Mouse (Mus musculus) intestine, embryonic 16.5 days (tissue): ENCODE results near the gene Zbtb38. TPM values are rescaled to one million over a fixed set of nuclear protein-coding genes. Genes with fewer than 3 reads are reported as not detected.

ENCODE experiments used
- ATAC-seq: fragments of 200-750 bp; cut with Nextera tagmentation; 2 replicates; pipeline ENCODE4 v1.8.0; 2017; ENCODE audit warnings: moderate TSS enrichment, moderate library complexity
- H3K27ac ChIP-seq: fragments of 300-500 bp; sonication (generic); 2 replicates; pipeline ENCODE4 v1.5.1; 2014; ENCODE audit warnings: mild to moderate bottlenecking, low read length
- H3K27me3 ChIP-seq: fragments of 300-500 bp; sonication (generic); replicated peaks from 2 replicates; pipeline ENCODE4 v1.6.1; 2014; ENCODE audit warnings: low read length, control low read depth, mixed read lengths; ENCODE audit not compliant: control insufficient read depth, insufficient read depth
- H3K36me3 ChIP-seq: fragments of 300-500 bp; sonication (generic); 2 replicates; pipeline ENCODE4 v1.6.1; 2014; ENCODE audit warnings: low read length, control low read depth; ENCODE audit not compliant: control insufficient read depth, insufficient read depth
- H3K4me1 ChIP-seq: fragments of 300-500 bp; sonication (generic); 2 replicates; pipeline ENCODE4 v1.6.1; 2014; ENCODE audit warnings: low read length, control low read depth, mixed read lengths; ENCODE audit not compliant: control insufficient read depth, insufficient read depth
- H3K4me2 ChIP-seq: fragments of 300-500 bp; sonication (generic); 2 replicates; pipeline ENCODE4 v1.6.1; 2014; ENCODE audit warnings: low read depth, low read length, control low read depth
- H3K4me3 ChIP-seq: fragments of 300-500 bp; sonication (generic); 2 replicates; pipeline ENCODE4 v1.5.1; 2014; ENCODE audit warnings: mild to moderate bottlenecking, low read length
- H3K9ac ChIP-seq: fragments of 300-500 bp; sonication (generic); 2 replicates; pipeline ENCODE4 v1.6.1; 2014; ENCODE audit warnings: low read depth, low read length
- H3K9me3 ChIP-seq: fragments of 300-500 bp; sonication (generic); 2 replicates; pipeline ENCODE4 v1.6.1; 2016; ENCODE audit warnings: low read length, control low read depth; ENCODE audit not compliant: control insufficient read depth
- WGBS: fragments of 180-500 bp; shearing (Covaris S2); extraction: QIAGEN DNeasy Blood & Tissue Kit; methylation state at CpG from one replicate; pipeline ENCODE4 v1.1.7; 2014; 5-methylcytosine and 5-hydroxymethylcytosine counted together
- polyA plus RNA-seq: library from polyadenylated mRNA; unstranded; fragments of >200 nt; fragmentation: Nextera tagmentation; extraction: Ambion mirVana; gene quantifications from 2 replicates; pipeline ENCODE4 v1.2.1, GENCODE M21; 2015

Gene Zbtb38
- polyA plus RNA-seq, 1 experiment from 2014 or later, result 20.3 TPM

GRCm38 (mm10) chr9:96753392-96753791 is 761 bp upstream of the Zbtb38 start:
- H3K9ac ChIP-seq, result no peak overlapping the region
- no peak overlapping the region for H3K4me3 ChIP-seq
- H3K9me3 ChIP-seq, result no peaks in the 10 kb centered on the region
- H3K27ac ChIP-seq, result no peak overlapping the region
- ATAC-seq, result no peak
- no peaks in the 10 kb centered on the region for H3K36me3 ChIP-seq
- H3K4me2 ChIP-seq, result no peak overlapping the region
- H3K4me1 ChIP-seq, result peaks cover 8% of the 10 kb centered on the region
- H3K27me3 ChIP-seq, result no peaks in the 10 kb centered on the region
- WGBS, result 95% methylated on average over 8 of the region's 8 CpGs

- Histone ChIP-seq H3K36me3 (no peaks in the 10 kb centered on the region), H3K4me2 (no peak overlapping the region), H3K27me3 (no peaks in the 10 kb centered on the region), H3K9me3 (no peaks in the 10 kb centered on the region), H3K4me1 (peaks cover 8% of the 10 kb centered on the region), H3K9ac (no peak overlapping the region), H3K27ac (0 out of 2 replicates have a peak overlapping the region, but pooled peaks have one; percentile 21), H3K4me3 (no peak overlapping the region)
- ATAC-seq, result peak; percentile 30
- 85% methylated on average over 15 of the region's 15 CpGs for WGBS
Observed at GRCm38 (mm10) chr9:96751821-96752602, 619 bp downstream of the Zbtb38 start.

DNA sequence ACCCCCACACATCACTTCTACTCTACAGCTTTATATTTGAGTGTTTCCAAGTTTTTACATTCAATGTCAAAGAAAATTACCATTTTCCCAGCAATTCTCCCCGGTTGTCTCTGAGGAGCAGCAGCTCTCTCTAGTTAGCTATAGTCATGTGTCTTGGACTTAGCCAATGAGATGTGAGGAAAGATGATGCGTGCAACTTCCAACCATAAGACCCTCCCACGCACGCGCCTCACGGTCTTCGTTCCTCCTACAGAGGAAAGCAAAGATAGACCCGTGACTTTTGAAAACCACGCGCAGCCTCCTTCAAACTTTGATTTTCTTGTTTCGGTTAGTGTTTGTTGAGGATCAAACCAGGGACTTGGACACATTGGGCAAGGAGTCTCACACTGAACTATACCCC is 2.0 kb downstream of the Zbtb38 start:
- Histone ChIP-seq H3K36me3 (no peaks in the 10 kb centered on the region), H3K27ac (no peak overlapping the region), H3K4me2 (no peak overlapping the region), H3K9ac (no peak overlapping the region), H3K9me3 (no peaks in the 10 kb centered on the region), H3K4me3 (no peak overlapping the region), H3K27me3 (no peaks in the 10 kb centered on the region), H3K4me1 (peaks cover 8% of the 10 kb centered on the region)
- no peak for ATAC-seq
- 97% methylated on average over 11 of the region's 11 CpGs for WGBS

DNA sequence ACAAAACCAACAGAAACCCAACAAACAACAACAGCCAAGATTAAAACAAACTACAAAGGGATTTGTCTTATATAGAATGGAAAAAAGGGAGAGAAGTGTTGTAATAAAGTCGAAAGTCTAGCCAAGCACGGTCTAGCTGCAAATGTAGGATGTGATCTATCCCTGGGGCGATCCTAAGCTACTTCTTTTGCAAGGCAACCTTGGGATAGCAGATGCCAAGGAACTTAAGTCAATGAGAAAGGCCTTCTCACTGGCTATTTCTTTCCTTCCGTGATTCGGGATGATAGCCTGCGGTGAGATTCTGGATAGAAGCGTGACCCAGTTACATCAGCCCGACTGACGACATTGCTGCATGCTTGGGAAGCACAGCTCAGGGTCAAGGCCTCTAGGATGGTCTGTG is 6.1 kb downstream of the Zbtb38 start:
- no peak overlapping the region for H3K27ac ChIP-seq
- H3K4me1 ChIP-seq, result no peaks in the 10 kb centered on the region
- WGBS, result 95% methylated on average over 9 of the region's 9 CpGs
- H3K27me3 ChIP-seq, result no peaks in the 10 kb centered on the region
- no peak overlapping the region for H3K4me2 ChIP-seq
- H3K4me3 ChIP-seq, result no peak overlapping the region
- H3K36me3 ChIP-seq, result no peaks in the 10 kb centered on the region
- H3K9me3 ChIP-seq, result no peaks in the 10 kb centered on the region
- no peak for ATAC-seq
- H3K9ac ChIP-seq, result no peak overlapping the region

GRCm38 (mm10) chr9:96744909-96745308 is 7.7 kb downstream of the Zbtb38 start:
- Histone ChIP-seq H3K9me3 (no peaks in the 10 kb centered on the region), H3K4me1 (no peaks in the 10 kb centered on the region), H3K9ac (no peak overlapping the region), H3K27me3 (no peaks in the 10 kb centered on the region), H3K27ac (no peak overlapping the region), H3K4me2 (no peak overlapping the region), H3K4me3 (no peak overlapping the region), H3K36me3 (no peaks in the 10 kb centered on the region)
- ATAC-seq, result no peak
- 73% methylated on average over 2 of the region's 2 CpGs for WGBS

DNA sequence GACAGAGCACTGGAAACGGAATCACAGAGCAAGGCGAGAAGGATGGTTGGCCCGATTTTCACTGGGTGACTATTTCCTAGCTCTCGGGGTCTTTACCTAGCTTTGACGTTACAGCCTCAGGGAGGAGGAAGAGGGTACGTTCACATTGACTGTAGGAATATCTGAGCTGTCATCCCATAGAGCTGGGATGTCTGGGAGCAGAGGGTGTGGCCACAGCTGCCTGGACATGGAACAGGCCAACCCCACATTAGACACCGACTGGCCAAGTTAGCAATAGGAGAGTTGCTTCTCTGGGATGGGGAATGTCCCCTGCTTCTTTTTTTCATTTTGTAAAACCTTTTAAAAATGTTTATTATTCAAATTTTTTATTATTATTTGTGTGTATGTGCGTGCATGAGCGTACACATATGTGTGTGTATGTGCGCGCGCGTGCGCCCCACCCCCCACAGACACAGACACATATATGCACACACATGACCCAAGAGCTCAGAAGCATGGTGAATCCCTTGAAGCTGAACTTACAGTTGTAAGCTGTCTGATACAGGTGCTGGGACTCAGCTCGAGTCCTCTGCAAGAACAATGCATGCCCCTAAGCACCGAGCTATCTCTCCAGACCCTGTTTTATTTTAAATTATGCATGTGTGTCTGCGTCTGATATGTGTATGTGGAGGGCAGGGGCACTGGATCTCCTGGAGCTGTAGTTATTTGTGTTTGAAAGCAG is 11.1 kb downstream of the Zbtb38 start:
- Histone ChIP-seq H3K4me2 (no peak overlapping the region), H3K9me3 (no peaks in the 10 kb centered on the region), H3K36me3 (no peaks in the 10 kb centered on the region), H3K4me3 (no peak overlapping the region), H3K27ac (no peak overlapping the region), H3K27me3 (no peaks in the 10 kb centered on the region), H3K4me1 (no peaks in the 10 kb centered on the region), H3K9ac (no peak overlapping the region)
- no peak for ATAC-seq
- WGBS, result 76% methylated on average over 17 of the region's 17 CpGs

- Histone ChIP-seq H3K4me2 (no peak overlapping the region), H3K27me3 (no peaks in the 10 kb centered on the region), H3K27ac (peak overlapping the region; percentile 70), H3K9ac (no peak overlapping the region), H3K36me3 (no peaks in the 10 kb centered on the region), H3K4me3 (no peak overlapping the region), H3K4me1 (no peaks in the 10 kb centered on the region), H3K9me3 (no peaks in the 10 kb centered on the region)
- ATAC-seq, result no peak
- 77% methylated on average over 15 of the region's 15 CpGs for WGBS
Observed at GRCm38 (mm10) chr9:96740712-96741364, 11.8 kb downstream of the Zbtb38 start.

DNA sequence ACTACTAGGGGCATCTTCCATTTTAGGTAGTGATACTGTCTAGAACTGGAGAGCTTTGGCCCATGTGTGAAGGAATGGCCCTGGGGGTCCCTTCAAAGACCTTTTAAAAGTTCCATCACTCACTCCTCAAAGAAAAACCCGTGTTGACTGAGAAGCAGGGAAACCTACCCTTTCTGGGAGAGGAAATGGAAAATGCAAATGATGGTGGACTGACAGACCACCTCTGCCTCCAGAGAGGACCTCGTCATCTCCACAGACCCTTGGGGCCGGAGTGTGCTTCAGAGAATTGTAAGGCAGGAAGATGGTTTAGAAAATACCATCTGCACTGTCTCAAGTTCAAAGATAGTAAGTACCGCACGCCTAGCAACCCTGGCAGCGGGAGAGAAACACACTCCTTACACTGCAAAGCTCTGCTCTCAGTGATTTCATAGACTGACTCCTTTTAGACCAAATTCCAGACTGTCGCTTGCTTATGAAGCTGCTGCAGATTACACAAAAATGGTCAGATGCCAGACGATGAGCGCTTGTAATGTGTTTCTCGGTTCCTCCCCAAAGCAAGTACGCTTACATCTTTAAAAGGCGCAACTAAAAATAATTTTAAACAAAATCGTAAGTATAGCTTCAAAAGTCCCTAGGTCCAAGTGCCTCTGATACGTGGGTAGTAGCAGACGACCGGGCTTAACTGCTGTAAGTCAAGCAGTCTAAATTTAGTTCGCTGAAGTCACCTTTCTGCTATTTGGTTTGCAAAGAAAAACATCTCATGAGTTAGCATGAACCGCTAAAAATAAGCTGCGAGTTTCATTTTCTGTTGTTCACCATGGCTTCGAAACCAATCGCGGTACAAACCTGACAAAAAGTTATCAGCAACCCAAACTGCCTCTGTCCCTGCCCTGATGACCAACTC is 12.6 kb downstream of the Zbtb38 start:
- H3K36me3 ChIP-seq, result no peaks in the 10 kb centered on the region
- no peak overlapping the region for H3K4me2 ChIP-seq
- no peaks in the 10 kb centered on the region for H3K4me1 ChIP-seq
- peak overlapping the region; percentile 70 for H3K27ac ChIP-seq
- no peak overlapping the region for H3K4me3 ChIP-seq
- no peaks in the 10 kb centered on the region for H3K9me3 ChIP-seq
- peak; percentile 75 for ATAC-seq
- H3K27me3 ChIP-seq, result no peaks in the 10 kb centered on the region
- H3K9ac ChIP-seq, result peak overlapping the region; percentile 1; the same call in 1 of the 2 replicates
- WGBS, result 58% methylated on average over 22 of the region's 22 CpGs
